Mouse (Mus musculus) central nervous system, embryonic 14 days (tissue): ENCODE measurements around the gene Plaa. TPM values are rescaled to one million over a fixed set of nuclear protein-coding genes. Genes with fewer than 3 reads are reported as not detected.

Experiments used
- polyA plus RNA-seq: library from polyadenylated mRNA; depleted of rRNA; stranded (reverse); fragments of >200 nt; gene quantifications from 2 replicates; pipeline ENCODE4 v1.2.3, GENCODE M21; 2012; rRNA removed

Gene Plaa
- polyA plus RNA-seq = 47.2 and 51.5 TPM in 2 replicates

GRCm38 (mm10) chr4:94603031-94603629, at the start of gene Plaa:
Plaa (minus strand) TSS chr4:94603244.

GRCm38 (mm10) chr4:94649920-94650319, 46.9 kb upstream of the Plaa start, which contains the start of gene Lrrc19:
Lrrc19 (minus strand) TSS chr4:94650144.

GRCm38 (mm10) chr4:94613972-94614626, 11.1 kb upstream of the Plaa start, which contains the start of gene Ift74:
Ift74 (plus strand) TSS chr4:94614491.

DNA sequence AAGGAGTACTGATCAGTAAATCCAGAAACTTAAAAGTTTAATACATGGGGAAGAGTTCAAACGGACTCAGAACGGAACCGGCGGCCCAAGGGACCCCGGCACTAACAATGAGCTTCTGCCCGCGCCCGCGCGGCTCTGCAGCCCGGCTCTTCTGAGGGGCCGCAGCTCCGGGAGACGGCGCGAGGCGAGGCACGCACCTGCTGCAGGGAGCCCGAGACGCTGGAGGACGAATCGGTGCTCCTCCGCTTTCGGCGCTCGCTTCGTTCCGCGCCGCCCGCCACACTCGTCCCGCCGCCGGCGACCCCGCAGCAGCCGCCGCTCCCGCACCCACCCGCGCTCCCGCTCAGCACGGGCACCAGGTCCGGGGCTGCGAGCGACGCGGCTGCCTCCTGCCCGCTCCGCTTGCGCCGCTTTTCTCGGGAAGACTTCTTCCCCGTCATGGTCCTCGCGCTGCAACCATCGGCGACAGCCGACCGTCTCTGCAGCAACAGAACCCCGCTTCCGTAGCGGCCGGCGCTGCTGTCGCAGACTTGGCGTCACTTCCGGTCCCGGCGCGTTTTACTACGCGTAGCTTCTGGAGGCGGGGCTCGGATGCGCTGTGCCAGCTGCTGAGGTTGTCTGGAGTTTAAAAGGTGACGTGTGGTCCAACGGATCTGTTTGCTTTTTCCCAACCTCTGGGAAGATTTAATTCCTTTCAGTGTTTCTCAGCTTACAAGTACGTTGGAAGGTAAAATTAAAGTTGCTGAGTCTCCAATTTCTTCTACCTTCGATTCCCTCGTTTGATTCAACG, 46.6 kb downstream of the Plaa start, which contains the start of the genes Gm10306 and Caap1:
Gm10306 (plus strand) TSS at position 282 of the 790 bp plus-strand sequence.
Caap1 (minus strand) TSS at position 532 of the 790 bp plus-strand sequence.

Other genes with a start within 250 kb of the Plaa start
- 0.16 TPM in 1 of 2 replicates, not detected in the other for gene Gm10306, start 46.7 kb downstream of the Plaa start, polyA plus RNA-seq
- 16.4 and 17.4 TPM in 2 replicates for gene Caap1, start 46.4 kb downstream of the Plaa start, polyA plus RNA-seq
- gene Ift74, start 11.2 kb upstream of the Plaa start, polyA plus RNA-seq = 17.8 and 20.8 TPM in 2 replicates
- not detected in 2 replicates for gene Lrrc19, start 46.9 kb upstream of the Plaa start, polyA plus RNA-seq
- 7.1 and 8.7 TPM in 2 replicates for gene Tek, start 136.0 kb upstream of the Plaa start, polyA plus RNA-seq